Mouse (Mus musculus): ENCODE data around the gene Cln3. TPM values are rescaled to one million over a fixed set of nuclear protein-coding genes. Genes with fewer than 3 reads are reported as not detected.

The Cln3 gene
- 40.6 TPM for polyA plus RNA-seq (2015; fragmentation: Illumina TruSeq; extraction: RNeasy Lipid Tissue Mini Kit (QIAGEN cat#74804); ENCODE audit: insufficient read depth, low replicate concordance)

GRCm38 (mm10) chr7:126585717-126586116 lies at the start of gene Cln3:
Cln3 (minus strand) TSS chr7:126585817.

GRCm38 (mm10) chr7:126630824-126631518 lies 45.4 kb upstream of the Cln3 start, which contains the start of gene Nupr1:
Nupr1 (minus strand) TSS chr7:126630861.

DNA sequence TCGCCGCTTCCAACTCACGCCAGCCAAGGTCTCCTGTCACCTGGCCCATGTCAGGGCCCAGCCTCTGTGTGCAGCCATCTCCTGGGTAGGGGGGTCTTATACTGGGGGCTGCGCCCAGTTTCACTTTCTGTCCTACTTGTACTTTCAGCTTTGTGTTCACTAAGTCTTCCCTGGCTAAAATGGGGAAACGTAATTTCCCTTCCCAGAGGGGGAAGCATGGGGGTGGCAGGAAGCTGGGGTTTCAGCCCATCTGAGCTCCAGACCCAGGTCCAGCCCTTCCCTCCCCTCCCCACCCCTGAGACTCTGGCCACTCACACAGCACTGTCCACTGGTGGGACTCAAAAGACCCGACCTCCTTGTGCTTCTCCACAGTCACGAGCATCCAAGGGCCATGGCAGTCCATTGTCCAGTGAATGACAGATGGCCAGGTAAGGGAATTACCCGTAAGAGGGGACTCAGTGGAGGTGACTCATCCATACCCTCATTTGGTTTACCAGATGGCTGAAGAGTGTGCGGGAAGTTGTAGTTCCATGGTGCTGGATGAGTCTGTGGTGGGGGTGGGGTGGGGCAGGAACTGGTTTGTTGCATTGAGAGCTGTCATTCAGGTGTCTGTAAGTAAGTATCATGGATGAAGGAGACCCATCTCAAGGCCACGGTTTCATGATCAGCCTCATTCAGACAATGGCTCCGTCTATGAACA lies 9.4 kb upstream of the Cln3 start, which contains the start of gene Il27:
TSS of gene Il27 (minus strand) at position 80 of the 700 bp plus-strand sequence.

GRCm38 (mm10) chr7:126584506-126584977 lies 1.1 kb downstream of the Cln3 start, which contains the start of gene Apobr:
Apobr (plus strand) TSS chr7:126584942.

GRCm38 (mm10) chr7:126566094-126566765 lies 19.4 kb downstream of the Cln3 start, which contains the start of gene Eif3c:
Eif3c (minus strand) TSS chr7:126566411.

Other genes with a start within 250 kb of the Cln3 start
- 72.7 TPM for gene Lat, start 216.2 kb downstream of the Cln3 start, polyA plus RNA-seq (2015; fragmentation: Illumina TruSeq; extraction: RNeasy Lipid Tissue Mini Kit (QIAGEN cat#74804); ENCODE audit: insufficient read depth, low replicate concordance)
- gene Spns1, start 208.4 kb downstream of the Cln3 start, polyA plus RNA-seq (2015; fragmentation: Illumina TruSeq; extraction: RNeasy Lipid Tissue Mini Kit (QIAGEN cat#74804); ENCODE audit: insufficient read depth, low replicate concordance) = 18.3 TPM
- 27.6 TPM for gene Nfatc2ip, start 189.1 kb downstream of the Cln3 start, polyA plus RNA-seq (2015; fragmentation: Illumina TruSeq; extraction: RNeasy Lipid Tissue Mini Kit (QIAGEN cat#74804); ENCODE audit: insufficient read depth, low replicate concordance)
- gene Cd19, start 170.9 kb downstream of the Cln3 start, polyA plus RNA-seq (2015; fragmentation: Illumina TruSeq; extraction: RNeasy Lipid Tissue Mini Kit (QIAGEN cat#74804); ENCODE audit: insufficient read depth, low replicate concordance) = 712 TPM
- gene Rabep2, start 157.1 kb downstream of the Cln3 start, polyA plus RNA-seq (2015; fragmentation: Illumina TruSeq; extraction: RNeasy Lipid Tissue Mini Kit (QIAGEN cat#74804); ENCODE audit: insufficient read depth, low replicate concordance) = 15.8 TPM
- 0.51 TPM for gene Atp2a1, start 122.7 kb downstream of the Cln3 start, polyA plus RNA-seq (2015; fragmentation: Illumina TruSeq; extraction: RNeasy Lipid Tissue Mini Kit (QIAGEN cat#74804); ENCODE audit: insufficient read depth, low replicate concordance)
- gene Sh2b1, start 110.4 kb downstream of the Cln3 start, polyA plus RNA-seq (2015; fragmentation: Illumina TruSeq; extraction: RNeasy Lipid Tissue Mini Kit (QIAGEN cat#74804); ENCODE audit: insufficient read depth, low replicate concordance) = 30.3 TPM
- 42.6 TPM for gene Tufm, start 98.5 kb downstream of the Cln3 start, polyA plus RNA-seq (2015; fragmentation: Illumina TruSeq; extraction: RNeasy Lipid Tissue Mini Kit (QIAGEN cat#74804); ENCODE audit: insufficient read depth, low replicate concordance)
- gene Atxn2l, start 82.4 kb downstream of the Cln3 start, polyA plus RNA-seq (2015; fragmentation: Illumina TruSeq; extraction: RNeasy Lipid Tissue Mini Kit (QIAGEN cat#74804); ENCODE audit: insufficient read depth, low replicate concordance) = 188 TPM
- gene Eif3c, start 19.4 kb downstream of the Cln3 start, polyA plus RNA-seq (2015; fragmentation: Illumina TruSeq; extraction: RNeasy Lipid Tissue Mini Kit (QIAGEN cat#74804); ENCODE audit: insufficient read depth, low replicate concordance) = 205 TPM
- 18.4 TPM for gene Apobr, start 875 bp downstream of the Cln3 start, polyA plus RNA-seq (2015; fragmentation: Illumina TruSeq; extraction: RNeasy Lipid Tissue Mini Kit (QIAGEN cat#74804); ENCODE audit: insufficient read depth, low replicate concordance)
- 0.33 TPM for gene Il27, start 9.1 kb upstream of the Cln3 start, polyA plus RNA-seq (2015; fragmentation: Illumina TruSeq; extraction: RNeasy Lipid Tissue Mini Kit (QIAGEN cat#74804); ENCODE audit: insufficient read depth, low replicate concordance)
- gene Nupr1, start 45.0 kb upstream of the Cln3 start, polyA plus RNA-seq (2015; fragmentation: Illumina TruSeq; extraction: RNeasy Lipid Tissue Mini Kit (QIAGEN cat#74804); ENCODE audit: insufficient read depth, low replicate concordance) = 26.0 TPM
- gene Sgf29, start 63.5 kb upstream of the Cln3 start, polyA plus RNA-seq (2015; fragmentation: Illumina TruSeq; extraction: RNeasy Lipid Tissue Mini Kit (QIAGEN cat#74804); ENCODE audit: insufficient read depth, low replicate concordance) = 30.5 TPM
- 38.4 TPM for gene Sult1a1, start 90.6 kb upstream of the Cln3 start, polyA plus RNA-seq (2015; fragmentation: Illumina TruSeq; extraction: RNeasy Lipid Tissue Mini Kit (QIAGEN cat#74804); ENCODE audit: insufficient read depth, low replicate concordance)
- 9.9 TPM for gene Bola2, start 109.6 kb upstream of the Cln3 start, polyA plus RNA-seq (2015; fragmentation: Illumina TruSeq; extraction: RNeasy Lipid Tissue Mini Kit (QIAGEN cat#74804); ENCODE audit: insufficient read depth, low replicate concordance)
- gene Slx1b, start 110.0 kb upstream of the Cln3 start, polyA plus RNA-seq (2015; fragmentation: Illumina TruSeq; extraction: RNeasy Lipid Tissue Mini Kit (QIAGEN cat#74804); ENCODE audit: insufficient read depth, low replicate concordance) = 7.6 TPM
- 1,014 TPM for gene Coro1a, start 122.0 kb upstream of the Cln3 start, polyA plus RNA-seq (2015; fragmentation: Illumina TruSeq; extraction: RNeasy Lipid Tissue Mini Kit (QIAGEN cat#74804); ENCODE audit: insufficient read depth, low replicate concordance)
- 58.8 TPM for gene Mapk3, start 173.8 kb upstream of the Cln3 start, polyA plus RNA-seq (2015; fragmentation: Illumina TruSeq; extraction: RNeasy Lipid Tissue Mini Kit (QIAGEN cat#74804); ENCODE audit: insufficient read depth, low replicate concordance)
- 8.9 TPM for gene Gdpd3, start 180.5 kb upstream of the Cln3 start, polyA plus RNA-seq (2015; fragmentation: Illumina TruSeq; extraction: RNeasy Lipid Tissue Mini Kit (QIAGEN cat#74804); ENCODE audit: insufficient read depth, low replicate concordance)
- 121 TPM for gene Ypel3, start 191.1 kb upstream of the Cln3 start, polyA plus RNA-seq (2015; fragmentation: Illumina TruSeq; extraction: RNeasy Lipid Tissue Mini Kit (QIAGEN cat#74804); ENCODE audit: insufficient read depth, low replicate concordance)
- 2.8 TPM for gene Tbx6, start 195.7 kb upstream of the Cln3 start, polyA plus RNA-seq (2015; fragmentation: Illumina TruSeq; extraction: RNeasy Lipid Tissue Mini Kit (QIAGEN cat#74804); ENCODE audit: insufficient read depth, low replicate concordance)
- gene Ppp4c, start 206.7 kb upstream of the Cln3 start, polyA plus RNA-seq (2015; fragmentation: Illumina TruSeq; extraction: RNeasy Lipid Tissue Mini Kit (QIAGEN cat#74804); ENCODE audit: insufficient read depth, low replicate concordance) = 170 TPM
- not detected for gene Fam57b, start 211.9 kb upstream of the Cln3 start, polyA plus RNA-seq (2015; fragmentation: Illumina TruSeq; extraction: RNeasy Lipid Tissue Mini Kit (QIAGEN cat#74804); ENCODE audit: insufficient read depth, low replicate concordance)
- not detected for gene 4930451I11Rik, start 245.8 kb upstream of the Cln3 start, polyA plus RNA-seq (2015; fragmentation: Illumina TruSeq; extraction: RNeasy Lipid Tissue Mini Kit (QIAGEN cat#74804); ENCODE audit: insufficient read depth, low replicate concordance)